Mouse (Mus musculus) cortical plate, adult 2 months (tissue): Measurements from ENCODE around the gene Abcb8.

Source experiments
- CTCF ChIP-seq: fragments of 200-500 bp; IDR thresholded peaks from 2 replicates; pipeline ENCODE4 v1.5.1; 2011; ENCODE audit warnings: mild to moderate bottlenecking, control low read depth, low read length; ENCODE audit not compliant: insufficient read depth; ENCODE audit errors: extremely low read depth
- POLR2A ChIP-seq: fragments of 200-500 bp; IDR thresholded peaks from 2 replicates; pipeline ENCODE4 v1.6.1; 2011; ENCODE audit warnings: mild to moderate bottlenecking, low read length, control low read depth; ENCODE audit not compliant: insufficient read depth; ENCODE audit errors: extremely low read depth

DNA sequence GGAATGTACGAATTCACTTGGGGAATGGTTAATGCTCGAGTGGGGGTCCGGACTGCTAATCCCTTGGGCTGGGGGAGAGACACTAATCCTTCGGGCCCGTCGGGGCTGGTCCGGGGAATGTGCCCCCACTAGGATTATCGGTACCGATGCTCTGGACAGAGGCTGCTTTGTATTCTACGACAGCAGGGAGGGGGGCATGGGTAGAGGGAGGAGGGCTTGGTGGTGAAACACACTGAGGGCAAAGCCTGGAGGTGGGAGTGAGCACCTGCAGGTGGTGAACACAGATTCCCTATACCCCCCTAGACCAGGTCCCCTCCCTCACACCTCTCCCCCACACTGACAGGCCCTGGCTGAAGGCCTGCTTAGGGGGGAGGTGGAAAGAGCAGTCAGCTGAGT lies 32.6 kb downstream of the Abcb8 start:
- TF ChIP-seq CTCF (no peak), POLR2A (no peak)
